Mouse (Mus musculus) frontal cortex, adult 2 months (tissue): Measurements from ENCODE around the gene Gm8126. TPM values are rescaled to one million over a fixed set of nuclear protein-coding genes. Genes with fewer than 3 reads are reported as not detected.
"Not testable (repeated sequence)": the region's sequence is repeated elsewhere in the genome, so short reads cannot be mapped to it uniquely, and the experiment has no call there.

Experiments used
- DNase-seq, 2 experiments: peaks; one replicate each; pipeline ENCODE4 v3.0.0; 2022; ENCODE audit warnings: low spot score in 1 of 2; ENCODE audit errors: extremely low spot score in 1 of 2
- polyA plus RNA-seq: library from polyadenylated mRNA; depleted of rRNA; stranded (reverse); fragments of >200 nt; gene quantifications from 2 replicates; pipeline ENCODE4 v1.2.3, GENCODE M21; 2012; rRNA removed

Gene Gm8126
- 0.04 TPM in 1 of 2 replicates, not detected in the other for polyA plus RNA-seq

- DNase-seq = not testable (repeated sequence)
Measured at GRCm38 (mm10) chr14:43258349-43258748, at the start of gene Gm8126. Gm8126 (plus strand) TSS chr14:43258649.

- DNase-seq = not testable (repeated sequence)
Measured at GRCm38 (mm10) chr14:43235204-43235603, 23.2 kb upstream of the Gm8126 start, which contains the start of gene Gm8122. Gm8122 (minus strand) TSS chr14:43235304.

GRCm38 (mm10) chr14:43237769-43238168, 20.7 kb upstream of the Gm8126 start:
- not testable (repeated sequence) for DNase-seq

DNA sequence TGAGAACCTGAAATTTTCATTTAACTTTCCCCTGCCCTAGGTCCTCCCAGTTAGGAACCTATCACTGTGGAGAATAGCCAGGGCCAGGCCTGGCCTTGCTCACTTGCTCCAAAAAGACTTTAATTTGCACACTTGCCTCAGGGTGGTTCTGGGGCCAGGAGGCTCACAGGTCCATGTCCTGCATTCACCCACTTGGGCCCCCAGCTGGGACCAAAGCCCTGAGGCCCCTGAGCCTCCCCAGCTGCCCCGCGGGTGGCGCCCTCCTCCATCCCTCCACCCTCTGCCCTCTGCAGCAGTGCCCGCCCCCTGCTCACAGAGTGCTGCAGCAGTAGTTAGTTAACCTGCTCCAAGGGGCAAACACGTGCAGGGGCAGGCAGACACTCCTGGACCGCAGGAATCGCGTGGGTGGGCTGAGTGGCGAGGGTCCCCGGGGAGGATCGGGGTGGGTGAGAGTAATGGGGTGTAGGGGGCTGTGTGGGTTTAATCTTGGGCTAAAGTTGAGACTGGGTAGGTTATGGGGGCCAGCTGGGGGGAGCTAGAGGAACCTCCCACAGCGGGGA, 8.8 kb upstream of the Gm8126 start:
- not testable (repeated sequence) for DNase-seq

GRCm38 (mm10) chr14:43250549-43251253, 7.7 kb upstream of the Gm8126 start:
- DNase-seq = not testable (repeated sequence)

DNA sequence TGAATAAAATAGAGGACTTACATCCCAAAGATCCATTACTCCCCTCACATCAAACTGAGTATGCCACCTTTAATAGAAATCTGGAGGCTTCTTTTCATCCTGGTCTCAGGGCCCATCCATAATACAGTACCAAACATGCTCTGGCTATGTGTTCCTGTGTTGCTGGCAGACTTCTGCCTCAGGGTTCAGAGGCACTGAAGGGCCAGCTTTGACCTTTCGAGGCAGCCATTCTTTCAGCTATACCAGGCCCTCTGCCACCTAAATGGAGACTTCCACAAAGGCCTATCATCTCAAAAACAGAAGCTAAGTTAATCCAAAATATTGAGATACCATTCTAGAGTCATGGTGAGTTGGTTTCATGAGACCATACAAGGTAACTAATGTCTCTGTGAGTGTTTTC, 1.9 kb upstream of the Gm8126 start:
- DNase-seq = not testable (repeated sequence)

DNA sequence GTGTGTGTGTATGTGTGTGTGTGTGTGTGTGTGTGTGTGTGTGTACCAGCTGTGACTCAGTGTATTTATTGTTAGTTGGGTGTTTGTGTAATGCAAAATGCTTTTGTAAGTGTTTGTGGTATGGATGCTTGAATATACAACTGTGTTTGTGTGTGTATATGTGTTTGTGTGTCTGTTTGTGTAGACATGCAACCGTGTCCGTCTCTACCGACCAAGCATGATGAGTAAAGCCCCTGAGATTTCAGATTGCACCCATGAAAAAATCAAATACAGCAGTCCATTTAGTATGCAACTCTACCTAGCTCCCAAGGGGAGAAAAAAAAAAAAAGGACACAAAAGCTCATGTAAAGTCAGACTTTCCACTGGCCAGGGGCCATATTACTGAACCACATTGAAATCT, 5.0 kb downstream of the Gm8126 start:
- not testable (repeated sequence) for DNase-seq

DNA sequence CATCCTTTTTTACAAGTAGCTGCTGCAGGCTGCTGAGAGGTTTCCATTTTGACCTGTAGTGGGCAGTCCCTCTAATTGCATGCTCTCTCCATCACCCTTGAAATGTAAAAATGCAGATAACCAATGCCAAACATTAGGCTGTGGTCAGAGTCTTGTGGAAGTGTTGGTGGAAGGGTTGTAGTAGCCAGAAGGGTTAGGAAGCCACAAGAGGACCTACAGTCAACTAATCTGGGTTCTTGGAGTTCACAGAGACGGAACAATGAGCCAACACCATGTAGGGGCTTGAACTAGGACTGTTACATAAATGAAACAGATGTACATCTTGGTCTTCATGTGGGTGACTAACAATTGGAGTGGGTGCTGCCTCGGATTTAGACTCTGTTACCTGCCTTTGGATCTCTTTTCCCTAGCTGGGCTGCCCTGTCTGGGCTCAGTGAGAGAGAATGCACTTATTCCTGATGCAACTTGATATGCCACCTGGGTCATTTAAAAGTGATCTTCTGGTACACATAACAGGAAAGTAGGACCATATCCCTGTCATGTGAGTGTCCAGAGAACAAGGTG, 10.2 kb downstream of the Gm8126 start:
- DNase-seq = not testable (repeated sequence)

DNA sequence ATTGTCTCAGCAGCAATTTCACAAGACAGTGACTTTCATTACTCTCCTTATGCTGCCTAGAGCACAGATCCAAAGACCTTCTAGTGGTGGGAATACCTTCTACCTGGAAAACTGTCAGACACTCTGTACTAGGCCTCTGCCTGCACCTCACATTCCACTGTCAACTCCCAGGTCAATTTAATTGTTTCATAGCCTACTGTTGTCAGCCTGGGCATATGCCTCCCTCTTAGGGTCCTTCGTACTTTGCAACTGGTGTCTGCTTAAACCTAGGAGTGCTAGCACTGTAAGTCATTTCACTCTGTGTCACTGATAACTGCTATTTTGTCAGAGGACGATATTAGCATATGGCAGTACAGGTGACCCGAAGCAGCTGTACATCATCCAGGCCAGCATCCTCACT, 10.8 kb downstream of the Gm8126 start:
- DNase-seq = not testable (repeated sequence)

DNA sequence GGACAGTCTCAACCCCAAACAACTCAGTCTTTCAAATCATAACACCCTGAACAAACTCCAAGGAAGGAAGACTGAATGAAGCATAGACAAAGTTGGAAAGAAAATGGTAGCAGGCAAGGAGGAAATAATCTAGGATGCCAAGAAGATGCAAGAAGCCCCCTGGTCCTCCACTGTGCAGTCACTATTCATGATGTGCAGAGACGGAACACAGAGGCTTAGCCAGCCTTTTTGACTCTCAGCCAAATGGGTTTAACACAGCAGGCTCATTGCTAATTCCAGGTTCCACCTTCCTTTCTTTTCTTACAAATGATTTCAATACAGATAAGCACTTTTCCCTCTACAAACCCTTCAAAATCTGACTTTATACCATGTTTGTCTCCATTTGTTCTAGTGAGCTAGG, 14.7 kb downstream of the Gm8126 start:
- not testable (repeated sequence) for DNase-seq

DNA sequence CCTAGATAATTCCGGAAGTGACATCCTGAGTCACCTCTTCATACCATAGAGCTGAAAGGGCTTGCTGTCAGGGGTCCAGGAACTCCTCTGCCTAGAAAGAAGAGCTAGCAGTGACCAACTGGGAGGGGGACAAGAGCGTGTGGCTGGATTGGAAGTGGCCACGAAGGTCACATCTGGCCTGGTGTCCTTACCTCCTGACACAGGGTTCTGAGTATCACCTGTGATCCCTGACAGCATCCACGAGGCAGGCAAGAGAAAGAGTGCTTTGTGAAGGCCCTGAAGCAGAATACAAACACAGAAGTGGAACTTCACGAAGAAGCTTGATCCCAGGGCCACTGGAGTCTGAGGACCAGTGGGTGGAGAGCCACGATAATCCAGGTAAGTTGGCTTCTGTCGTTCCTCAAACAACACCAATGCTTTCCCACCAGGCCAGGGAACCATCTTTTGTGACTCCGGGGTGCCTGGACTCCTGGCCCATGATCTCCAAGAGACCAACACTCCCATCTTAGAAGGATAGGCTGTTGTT, 16.6 kb downstream of the Gm8126 start, which contains the start of gene Gm9732:
Gm9732 (plus strand) TSS at position 51 of the 526 bp plus-strand sequence.
- not testable (repeated sequence) for DNase-seq

DNA sequence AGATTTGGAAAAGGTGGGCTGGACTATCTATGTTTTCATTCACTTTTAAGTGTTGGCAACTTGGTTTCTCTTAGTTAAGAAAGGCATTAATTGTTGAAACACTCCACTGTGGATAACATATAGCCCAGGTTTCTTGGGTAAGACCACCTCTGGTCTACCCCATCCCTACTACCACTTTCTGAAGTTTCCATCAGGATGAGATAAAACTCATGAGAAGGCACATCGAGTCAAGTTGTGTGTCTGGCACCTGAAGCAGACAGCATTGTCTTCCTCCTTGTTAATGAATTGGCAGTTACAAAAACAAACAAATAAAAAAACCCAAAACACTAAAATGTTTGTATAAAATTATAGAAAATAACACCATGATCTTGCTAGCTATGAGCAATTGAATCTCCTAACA, 17.3 kb downstream of the Gm8126 start:
- DNase-seq = not testable (repeated sequence)

DNA sequence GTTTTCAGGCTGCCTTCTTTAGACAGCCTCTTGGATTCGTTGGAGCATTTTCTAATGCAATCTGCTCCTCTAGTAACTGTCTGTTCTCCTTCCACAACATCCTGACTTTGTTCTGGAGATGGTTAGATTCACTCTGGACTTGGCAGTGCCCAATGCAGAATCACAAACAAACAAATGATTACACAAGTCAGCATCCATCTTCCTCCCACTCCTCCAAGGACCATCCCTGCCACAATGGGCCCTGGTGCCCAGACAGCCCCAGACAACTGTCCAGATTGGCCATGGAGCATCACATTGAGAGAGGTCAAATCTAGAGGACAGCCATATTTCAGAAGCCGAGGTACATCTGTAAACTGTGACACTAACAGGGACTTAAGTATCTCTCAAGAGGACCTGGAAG, 19.0 kb downstream of the Gm8126 start:
- DNase-seq = not testable (repeated sequence)

DNA sequence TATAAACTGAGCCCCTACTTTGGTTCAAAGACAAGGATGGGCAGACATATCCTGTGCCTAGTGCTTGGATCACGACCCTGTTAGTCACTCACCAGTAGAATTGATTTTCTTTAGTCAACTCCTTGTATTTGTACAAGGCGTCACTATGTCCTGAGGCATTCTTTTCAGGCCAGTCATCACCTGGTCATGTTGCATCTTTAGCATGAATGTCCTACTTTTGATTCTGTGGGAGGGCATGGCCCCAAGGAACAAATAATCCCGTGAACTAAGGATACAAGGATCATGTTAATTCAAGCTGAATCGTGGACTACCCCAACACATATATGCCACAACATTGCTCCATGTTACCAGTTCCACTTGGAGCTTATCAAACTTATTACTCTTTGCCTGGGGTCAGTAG, 19.7 kb downstream of the Gm8126 start:
- not testable (repeated sequence) for DNase-seq

DNA sequence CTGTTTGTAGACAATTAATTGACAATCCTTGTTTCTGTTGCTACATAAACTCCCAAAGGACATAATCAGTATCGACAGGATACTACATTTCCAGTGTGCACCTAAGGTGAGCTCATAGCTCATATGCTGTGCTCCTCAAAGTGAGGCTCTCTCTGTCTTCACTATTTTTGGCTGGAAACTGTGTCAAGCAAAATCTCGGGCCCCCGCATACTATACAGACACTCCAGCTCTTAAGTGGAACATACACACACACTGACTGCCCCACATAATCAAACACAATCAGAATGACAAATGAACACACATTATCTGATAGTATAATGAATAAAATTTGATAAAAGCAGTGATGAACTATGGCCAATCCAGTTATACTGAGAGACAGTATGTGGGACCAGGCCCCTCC, 20.2 kb downstream of the Gm8126 start:
- peak; percentile 83 for DNase-seq

DNA sequence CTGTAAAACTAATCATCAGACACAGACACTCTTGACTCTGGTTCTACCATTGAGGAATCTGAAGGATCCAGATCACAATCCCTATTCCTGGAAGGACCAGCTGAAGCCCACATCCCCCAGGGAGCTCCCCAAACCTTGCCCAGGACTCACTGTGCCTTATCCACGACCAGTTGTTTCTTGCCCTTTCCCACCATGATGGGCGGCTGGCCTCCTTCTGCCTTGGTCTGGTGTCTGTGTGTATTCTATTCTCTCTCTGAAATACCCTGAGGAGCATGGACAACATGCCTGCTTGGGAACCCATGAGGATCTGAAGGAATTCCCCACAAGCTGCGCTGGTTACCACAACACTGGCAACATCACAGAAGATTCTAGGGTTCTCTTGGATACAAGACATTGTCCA, 35.1 kb downstream of the Gm8126 start, which contains the start of gene Gm8127:
Gm8127 (minus strand) TSS at position 330 of the 400 bp plus-strand sequence.
- not testable (repeated sequence) for DNase-seq

Other genes with a start within 250 kb of the Gm8126 start
- not detected in 2 replicates for gene Gm10376, start 243.0 kb upstream of the Gm8126 start, polyA plus RNA-seq
- 0.06 and 0.21 TPM in 2 replicates for gene Gm8094, start 182.0 kb upstream of the Gm8126 start, polyA plus RNA-seq
- gene Gm8104, start 158.0 kb upstream of the Gm8126 start, polyA plus RNA-seq = 0.27 and 0.32 TPM in 2 replicates
- gene Gm7233, start 78.8 kb upstream of the Gm8126 start, polyA plus RNA-seq = 0.13 and 0.28 TPM in 2 replicates
- gene Gm8122, start 23.3 kb upstream of the Gm8126 start, polyA plus RNA-seq = not detected in 2 replicates
- gene Gm9732, start 16.4 kb downstream of the Gm8126 start, polyA plus RNA-seq = 0.06 TPM in 1 of 2 replicates, not detected in the other
- gene Gm8127, start 35.2 kb downstream of the Gm8126 start, polyA plus RNA-seq = not detected in 2 replicates
- gene 1700001F09Rik, start 89.2 kb downstream of the Gm8126 start, polyA plus RNA-seq = not detected in 2 replicates
- not detected in 2 replicates for gene Gm8138, start 157.7 kb downstream of the Gm8126 start, polyA plus RNA-seq